Mouse (Mus musculus): ENCODE measurements around the gene Upf3a.

GRCm38 (mm10) chr8:13757805-13758727, 27.3 kb upstream of the Upf3a start:
- TF ChIP-seq CTCF (IDR thresholded peaks at IDR 0.05; ENCODE audit: low read depth, low read length) (no peak), POLR2A (IDR thresholded peaks at IDR 0.05; ENCODE audit: insufficient read depth, low read length) (no peak)
